20 mouse cellular contexts compared by ENCODE assay signal in the genomic region with DNA sequence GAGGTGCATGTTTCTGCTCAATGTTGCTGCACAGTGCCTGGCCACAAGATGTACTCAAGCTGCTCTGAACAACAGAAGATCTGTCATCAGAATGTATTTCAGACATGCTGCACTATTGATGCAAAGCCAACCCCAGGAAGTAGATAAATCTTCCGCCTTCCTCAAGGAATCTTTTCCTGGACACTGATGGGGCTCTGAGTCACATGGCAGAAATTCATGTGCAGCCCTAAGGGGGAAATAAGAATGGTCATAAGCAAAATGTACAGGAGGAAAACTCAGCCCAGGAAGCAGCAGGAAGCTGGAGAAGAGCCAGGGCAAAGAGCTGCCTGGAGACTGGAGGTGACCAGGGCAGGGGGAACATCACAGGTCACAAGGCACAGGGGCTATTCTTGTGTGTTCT.
A peak's percentile ranks its signal among the peaks of the same experiment; 100 is the strongest.
DNase-seq lines count a peak whose midpoint lies in the region; ATAC-seq and TF ChIP-seq lines count a peak whose summit lies in the region.
"Had no signal": no experiment of that assay in that cellular context is flagged by ENCODE, and none has a peak within 500 bp of the region (broad histone marks: within the 10 kb centered on the region; RNA-seq: fewer than 3 reads in every experiment).

No protein-coding gene starts in this region.

- H3K27ac ChIP-seq in hindbrain, postnatal 0 days = no peak overlapping the region
- no peak overlapping the region for H3K27ac ChIP-seq in hindbrain, embryonic 11.5 days (ENCODE audit: low read depth, low read length)
- H3K27ac ChIP-seq in stomach, embryonic 16.5 days (ENCODE audit: low read length) = no peak overlapping the region
- no peak overlapping the region for H3K27ac ChIP-seq in stomach, postnatal 0 days (replicated peaks)
- H3K27ac ChIP-seq: embryonic facial prominence, embryonic 15.5 days; forebrain, embryonic 10.5 days; gastrocnemius, adult 2 months; hindbrain, embryonic 10.5 days; hindbrain, embryonic 15.5 days had no signal

- no peak for ATAC-seq in hindbrain, postnatal 0 days
- ATAC-seq in hindbrain, embryonic 11.5 days (ENCODE audit: low FRiP score) = no peak
- 0 out of 2 replicates have a peak, but pooled peaks have one; percentile 21 for ATAC-seq in stomach, embryonic 16.5 days (ENCODE audit: insufficient read depth, low FRiP score)
- ATAC-seq in stomach, postnatal 0 days (ENCODE audit: low FRiP score, low TSS enrichment) = no peak
- ATAC-seq: forebrain, embryonic 14.5 days had no signal

- peak; percentile 3 for DNase-seq in hindbrain, postnatal 0 days (ENCODE audit: low spot score)
- DNase-seq in hindbrain, embryonic 11.5 days (ENCODE audit: low spot score) = no peak
- DNase-seq in left cerebral cortex, postnatal 4 days = peak; percentile 15
- DNase-seq in left cerebral cortex, adult 18-20 months (ENCODE audit: low spot score in 2 of 2) = no peak
- DNase-seq in stomach, postnatal 0 days (ENCODE audit: low spot score) = no peak
- DNase-seq in spleen, postnatal 4 days (ENCODE audit: low spot score in 2 of 2) = no peak
- DNase-seq: adrenal gland, adult 8-10 months; cerebellum, adult 11 months; cerebellum, adult 8-10 months; embryo, embryonic 11 days; gastrocnemius, adult 2 months; gastrocnemius, postnatal 25 days had no signal

- no peak for TF ChIP-seq EP300 in stomach, postnatal 0 days (optimal IDR thresholded peaks at IDR 0.05)

- no peak overlapping the region for H3K4me2 ChIP-seq in hindbrain, postnatal 0 days (ENCODE audit: low read depth, low read length)
- H3K4me2 ChIP-seq in hindbrain, embryonic 11.5 days (replicated peaks; ENCODE audit: low read depth, low read length) = no peak overlapping the region
- no peak overlapping the region for H3K4me2 ChIP-seq in stomach, embryonic 16.5 days (ENCODE audit: low read depth, low read length)
- H3K4me2 ChIP-seq in stomach, postnatal 0 days (replicated peaks; ENCODE audit: low read depth) = no peak overlapping the region
- H3K4me2 ChIP-seq: embryonic facial prominence, embryonic 15.5 days; heart, embryonic 12.5 days; hindbrain, embryonic 15.5 days had no signal

- WGBS in hindbrain, postnatal 0 days = 73% methylated on average over 1 of the region's 1 CpGs
- WGBS in hindbrain, embryonic 11.5 days = 79% methylated on average over 1 of the region's 1 CpGs
- 66% methylated on average over 1 of the region's 1 CpGs for whole genome bisulfite sequencing in stomach, embryonic 16.5 days
- WGBS in stomach, postnatal 0 days = 61% methylated on average over 1 of the region's 1 CpGs

- no peaks in the 10 kb centered on the region for H3K4me1 ChIP-seq in hindbrain, postnatal 0 days (ENCODE audit: insufficient read depth, low read length)
- H3K4me1 ChIP-seq in hindbrain, embryonic 11.5 days (replicated peaks; ENCODE audit: control insufficient read depth, insufficient read depth, low read length) = no peaks in the 10 kb centered on the region
- no peaks in the 10 kb centered on the region for H3K4me1 ChIP-seq in stomach, embryonic 16.5 days (ENCODE audit: control insufficient read depth, insufficient read depth, low read length)
- H3K4me1 ChIP-seq in stomach, postnatal 0 days (replicated peaks; ENCODE audit: control insufficient read depth, insufficient read depth) = no peaks in the 10 kb centered on the region
- H3K4me1 ChIP-seq: embryonic facial prominence, embryonic 15.5 days; forebrain, embryonic 10.5 days; hindbrain, embryonic 10.5 days; hindbrain, embryonic 15.5 days had no signal

- no peak overlapping the region for H3K9ac ChIP-seq in hindbrain, postnatal 0 days (replicated peaks; ENCODE audit: low read length)
- H3K9ac ChIP-seq in hindbrain, embryonic 11.5 days (ENCODE audit: low read depth, low read length) = no peak overlapping the region
- no peak overlapping the region for H3K9ac ChIP-seq in stomach, embryonic 16.5 days (ENCODE audit: low read length)
- H3K9ac ChIP-seq in stomach, postnatal 0 days (ENCODE audit: low read length) = no peak overlapping the region
- H3K9ac ChIP-seq: embryonic facial prominence, embryonic 15.5 days; heart, embryonic 12.5 days; hindbrain, embryonic 15.5 days had no signal

- H3K4me3 ChIP-seq in hindbrain, postnatal 0 days (ENCODE audit: low read length) = no peak overlapping the region
- H3K4me3 ChIP-seq in hindbrain, embryonic 11.5 days (ENCODE audit: low read depth, low read length) = no peak overlapping the region
- H3K4me3 ChIP-seq in stomach, embryonic 16.5 days (replicated peaks; ENCODE audit: low read length) = no peak overlapping the region
- no peak overlapping the region for H3K4me3 ChIP-seq in stomach, postnatal 0 days (ENCODE audit: low read depth, low read length)
- H3K4me3 ChIP-seq: embryonic facial prominence, embryonic 15.5 days; erythroblast, embryonic 14.5 days; forebrain, embryonic 10.5 days; gastrocnemius, adult 2 months; heart, embryonic 12.5 days; hindbrain, embryonic 10.5 days; hindbrain, embryonic 15.5 days had no signal

- no peaks in the 10 kb centered on the region for H3K27me3 ChIP-seq in hindbrain, postnatal 0 days (ENCODE audit: insufficient read depth, low read length)
- H3K27me3 ChIP-seq in hindbrain, embryonic 11.5 days (ENCODE audit: control insufficient read depth, insufficient read depth, low read length) = no peaks in the 10 kb centered on the region
- H3K27me3 ChIP-seq in stomach, embryonic 16.5 days (ENCODE audit: control insufficient read depth, insufficient read depth, low read length) = no peaks in the 10 kb centered on the region
- H3K27me3 ChIP-seq in stomach, postnatal 0 days (ENCODE audit: control insufficient read depth, insufficient read depth, low read length) = no peaks in the 10 kb centered on the region
- H3K27me3 ChIP-seq: embryonic facial prominence, embryonic 15.5 days; heart, embryonic 12.5 days; hindbrain, embryonic 15.5 days had no signal

- intact Hi-C loops in left cerebral cortex, postnatal 4 days (cut with DNase I) = no loop called here

- H3K9me3 ChIP-seq in hindbrain, postnatal 0 days (ENCODE audit: low read length) = no peaks in the 10 kb centered on the region
- H3K9me3 ChIP-seq in hindbrain, embryonic 11.5 days (ENCODE audit: control insufficient read depth, low read length) = no peaks in the 10 kb centered on the region
- H3K9me3 ChIP-seq in stomach, embryonic 16.5 days (replicated peaks; ENCODE audit: control insufficient read depth, low read length) = no peaks in the 10 kb centered on the region
- no peaks in the 10 kb centered on the region for H3K9me3 ChIP-seq in stomach, postnatal 0 days (ENCODE audit: control insufficient read depth, low read length)
- H3K9me3 ChIP-seq: embryonic facial prominence, embryonic 15.5 days; forebrain, embryonic 10.5 days; heart, embryonic 12.5 days; hindbrain, embryonic 10.5 days; hindbrain, embryonic 15.5 days had no signal

- no peak for TF ChIP-seq CTCF in hindbrain, postnatal 0 days (IDR thresholded peaks at IDR 0.05; ENCODE audit: low read depth)
- no peak for TF ChIP-seq CTCF in stomach, postnatal 0 days (IDR thresholded peaks at IDR 0.05; ENCODE audit: low read depth)

- H3K36me3 ChIP-seq in hindbrain, postnatal 0 days (ENCODE audit: insufficient read depth, low read length) = no peaks in the 10 kb centered on the region
- no peaks in the 10 kb centered on the region for H3K36me3 ChIP-seq in hindbrain, embryonic 11.5 days (ENCODE audit: control insufficient read depth, insufficient read depth, low read length)
- no peaks in the 10 kb centered on the region for H3K36me3 ChIP-seq in stomach, embryonic 16.5 days (ENCODE audit: control insufficient read depth, insufficient read depth, low read length)
- H3K36me3 ChIP-seq in stomach, postnatal 0 days (ENCODE audit: control insufficient read depth, insufficient read depth, low read length) = no peaks in the 10 kb centered on the region
- H3K36me3 ChIP-seq: embryonic facial prominence, embryonic 15.5 days; forebrain, embryonic 10.5 days; heart, embryonic 12.5 days; hindbrain, embryonic 10.5 days; hindbrain, embryonic 15.5 days had no signal

Comparison
In these comparisons a context has a peak if more than half of its experiments do, and no peak if none do; other contexts are left out.
1. DNase-seq: peak in hindbrain, postnatal 0 days (single experiment) and left cerebral cortex, postnatal 4 days (single experiment); none in hindbrain, embryonic 11.5 days (single experiment), left cerebral cortex, adult 18-20 months (0 of 2), stomach, postnatal 0 days (single experiment) and spleen, postnatal 4 days (0 of 2).